Mouse (Mus musculus): ENCODE results near the gene Urod.

- TF ChIP-seq CTCF (IDR thresholded peaks at IDR 0.05; ENCODE audit: borderline replicate concordance, insufficient read depth, low read length) (peak; percentile 70; the same call in 1 of the 2 replicates), POLR2A (IDR thresholded peaks at IDR 0.05; ENCODE audit: low read depth, low read length) (no peak)
These were observed 7.7 kb downstream of the Urod start for GRCm38 (mm10) chr4:116986400-116987121.

Measured in embryonic fibroblast, embryonic 13.5 days (primary cell).